ENCODE assay signal across 1 mouse cellular context in the genomic region with DNA sequence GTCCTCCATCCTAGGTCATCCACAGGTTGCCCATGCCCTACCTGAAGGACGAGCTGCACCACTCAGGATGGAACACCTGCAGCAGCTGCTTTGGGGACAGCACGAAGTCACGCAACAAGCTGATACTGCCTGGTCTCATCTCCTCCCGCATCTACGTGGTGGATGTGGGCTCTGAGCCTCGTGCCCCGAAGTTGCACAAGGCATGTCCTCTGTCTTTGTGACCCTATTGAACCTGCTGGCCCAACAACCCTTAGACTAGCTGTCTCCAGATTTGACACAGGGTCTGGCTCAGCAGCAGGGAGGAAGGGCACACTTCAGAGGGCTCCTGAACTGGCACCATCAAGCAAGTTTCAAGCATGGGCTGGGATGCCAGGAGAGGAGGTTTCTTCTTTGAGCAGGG. TPM values are rescaled to one million over a fixed set of nuclear protein-coding genes. Genes with fewer than 3 reads are reported as not detected.
"Had no signal": no experiment of that assay in that cellular context is flagged by ENCODE, and none has a peak within 500 bp of the region (broad histone marks: within the 10 kb centered on the region; RNA-seq: fewer than 3 reads in every experiment).

No protein-coding gene starts in this region.

RNA-seq across cellular contexts. Expression of a gene that starts 16.7 kb away (rescaled TPM):
- polyA plus RNA-seq: erythroblast, embryonic 14.5 days had no signal
